Mouse (Mus musculus) thymus, postnatal 4 days (tissue): Measurements from ENCODE around the gene Rps25.
A peak's percentile ranks its signal among the peaks of the same experiment; 100 is the strongest.

Experiments used
- DNase-seq: peaks from one replicate; pipeline ENCODE4 v3.0.0; 2021

Gene Rps25

DNA sequence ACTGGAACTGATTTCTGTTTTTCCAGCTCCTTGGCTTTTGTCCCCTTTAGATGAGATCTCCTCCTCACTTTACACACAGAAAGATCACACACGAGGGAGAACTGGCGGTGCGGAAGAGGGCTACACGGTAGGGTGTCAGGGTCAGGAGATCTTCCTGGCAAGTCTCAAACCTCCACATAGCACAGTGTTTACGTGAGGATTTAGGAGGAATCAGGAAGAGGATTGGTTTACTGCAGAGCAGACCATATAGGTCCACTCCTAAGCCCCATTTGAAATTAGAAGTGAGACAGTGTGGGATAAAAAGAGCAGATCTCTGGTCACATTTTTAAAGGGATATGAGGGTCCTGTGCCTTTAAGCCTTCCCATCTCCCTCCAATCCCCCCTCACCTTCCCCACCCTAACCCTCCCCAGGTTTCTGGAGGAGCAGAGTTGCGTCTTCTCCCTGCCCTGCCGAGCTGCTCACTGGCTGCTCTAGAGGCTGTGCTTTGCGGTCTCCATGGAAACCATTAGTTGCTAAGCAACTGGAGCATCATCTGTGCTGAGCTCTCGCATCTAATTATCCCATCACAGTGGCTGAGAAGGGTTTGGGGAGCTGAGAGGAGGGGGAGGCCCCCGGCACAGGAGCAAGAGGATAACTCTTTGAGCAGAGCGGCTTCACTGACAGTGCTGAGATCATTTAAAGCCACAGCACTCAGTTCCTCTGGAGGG lies 50.2 kb downstream of the Rps25 start:
- DNase-seq = peak; percentile 35
